Mouse (Mus musculus): Measurements from ENCODE around the gene Gm4553. TPM values are rescaled to one million over a fixed set of nuclear protein-coding genes. Genes with fewer than 3 reads are reported as not detected.
"Not testable (repeated sequence)": the region's sequence is repeated elsewhere in the genome, so short reads cannot be mapped to it uniquely, and the experiment has no call there.

Gm4553 gene
- total and polyA plus RNA-seq, 2 experiments, result not detected

GRCm38 (mm10) chr7:142169836-142170235 is 4.3 kb upstream of the Gm4553 start:
- Histone ChIP-seq H3K4me1 (ENCODE audit: control insufficient read depth, insufficient read depth, low read length) (no peaks in the 10 kb centered on the region), H3K9ac (ENCODE audit: low read depth, low read length) (no peak overlapping the region), H3K36me3 (ENCODE audit: control insufficient read depth, insufficient read depth, low read length) (no peaks in the 10 kb centered on the region), H3K27me3 (ENCODE audit: control insufficient read depth, insufficient read depth, low read length) (no peaks in the 10 kb centered on the region), H3K27ac (replicated peaks; ENCODE audit: insufficient read depth, low read depth, low read length) (no peak overlapping the region), H3K79me2 (ENCODE audit: control insufficient read depth, insufficient read depth, low read length) (no peaks in the 10 kb centered on the region), H3K4me3 (ENCODE audit: insufficient read depth, low read depth, low read length) (no peak overlapping the region)
- peak; percentile 24 for DNase-seq (ENCODE audit: extremely low read depth, low read depth, low spot score)
- 50% methylated on average over 3 of the region's 3 CpGs for WGBS
- TF ChIP-seq CTCF (IDR thresholded peaks at IDR 0.05; ENCODE audit: low read depth, low read length), result no peak
- no peak for TF ChIP-seq POLR2A (IDR thresholded peaks at IDR 0.05; ENCODE audit: extremely low read depth, insufficient read depth, low read length)

GRCm38 (mm10) chr7:142159366-142159765 is 6.2 kb downstream of the Gm4553 start:
- Histone ChIP-seq H3K4me3 (ENCODE audit: insufficient read depth, low read depth, low read length) (no peak overlapping the region), H3K79me2 (ENCODE audit: control insufficient read depth, insufficient read depth, low read length) (no peaks in the 10 kb centered on the region), H3K9ac (ENCODE audit: low read depth, low read length) (no peak overlapping the region), H3K27ac (replicated peaks; ENCODE audit: insufficient read depth, low read depth, low read length) (no peak overlapping the region), H3K4me1 (ENCODE audit: control insufficient read depth, insufficient read depth, low read length) (no peaks in the 10 kb centered on the region), H3K27me3 (ENCODE audit: control insufficient read depth, insufficient read depth, low read length) (no peaks in the 10 kb centered on the region), H3K36me3 (ENCODE audit: control insufficient read depth, insufficient read depth, low read length) (no peaks in the 10 kb centered on the region)
- TF ChIP-seq POLR2A (IDR thresholded peaks at IDR 0.05; ENCODE audit: extremely low read depth, insufficient read depth, low read length), result no peak
- TF ChIP-seq CTCF (IDR thresholded peaks at IDR 0.05; ENCODE audit: low read depth, low read length), result no peak
- no peak for DNase-seq (ENCODE audit: extremely low read depth, low read depth, low spot score)
- WGBS, result 92% methylated on average over 3 of the region's 3 CpGs

- not testable (repeated sequence) for H3K4me1 ChIP-seq (ENCODE audit: control insufficient read depth, insufficient read depth, low read length); DNase-seq (ENCODE audit: extremely low read depth, low read depth, low spot score); H3K4me3 ChIP-seq (ENCODE audit: insufficient read depth, low read depth, low read length); H3K79me2 ChIP-seq (ENCODE audit: control insufficient read depth, insufficient read depth, low read length); H3K9ac ChIP-seq (ENCODE audit: low read depth, low read length); H3K27me3 ChIP-seq (ENCODE audit: control insufficient read depth, insufficient read depth, low read length); H3K36me3 ChIP-seq (ENCODE audit: control insufficient read depth, insufficient read depth, low read length); H3K27ac ChIP-seq (replicated peaks; ENCODE audit: insufficient read depth, low read depth, low read length)
- WGBS, result 24% methylated on average over 2 of the region's 2 CpGs
Measured at GRCm38 (mm10) chr7:142157013-142157412, 8.5 kb downstream of the Gm4553 start, which contains the start of gene Gm29735. Gm29735 (minus strand) TSS chr7:142157113.

- WGBS, result 60% methylated on average over 1 of the region's 1 CpGs
- Histone ChIP-seq H3K4me3 (ENCODE audit: insufficient read depth, low read depth, low read length) (no peak overlapping the region), H3K36me3 (ENCODE audit: control insufficient read depth, insufficient read depth, low read length) (no peaks in the 10 kb centered on the region), H3K4me1 (ENCODE audit: control insufficient read depth, insufficient read depth, low read length) (no peaks in the 10 kb centered on the region), H3K79me2 (ENCODE audit: control insufficient read depth, insufficient read depth, low read length) (no peaks in the 10 kb centered on the region), H3K9ac (ENCODE audit: low read depth, low read length) (no peak overlapping the region), H3K27me3 (ENCODE audit: control insufficient read depth, insufficient read depth, low read length) (no peaks in the 10 kb centered on the region), H3K27ac (replicated peaks; ENCODE audit: insufficient read depth, low read depth, low read length) (no peak overlapping the region)
- no peak for DNase-seq (ENCODE audit: extremely low read depth, low read depth, low spot score)
- TF ChIP-seq POLR2A (IDR thresholded peaks at IDR 0.05; ENCODE audit: extremely low read depth, insufficient read depth, low read length) (no peak), CTCF (IDR thresholded peaks at IDR 0.05; ENCODE audit: low read depth, low read length) (no peak)
Measured at GRCm38 (mm10) chr7:142155308-142155707, 10.2 kb downstream of the Gm4553 start.

- no peaks in the 10 kb centered on the region for H3K79me2 ChIP-seq (ENCODE audit: control insufficient read depth, insufficient read depth, low read length)
- no peaks in the 10 kb centered on the region for H3K36me3 ChIP-seq (ENCODE audit: control insufficient read depth, insufficient read depth, low read length)
- no peaks in the 10 kb centered on the region for H3K4me1 ChIP-seq (ENCODE audit: control insufficient read depth, insufficient read depth, low read length)
- no peak overlapping the region for H3K9ac ChIP-seq (ENCODE audit: low read depth, low read length)
- no peak overlapping the region for H3K4me3 ChIP-seq (ENCODE audit: insufficient read depth, low read depth, low read length)
- no peaks in the 10 kb centered on the region for H3K27me3 ChIP-seq (ENCODE audit: control insufficient read depth, insufficient read depth, low read length)
- H3K27ac ChIP-seq (replicated peaks; ENCODE audit: insufficient read depth, low read depth, low read length), result no peak overlapping the region
- TF ChIP-seq POLR2A (IDR thresholded peaks at IDR 0.05; ENCODE audit: extremely low read depth, insufficient read depth, low read length) (no peak), CTCF (IDR thresholded peaks at IDR 0.05; ENCODE audit: low read depth, low read length) (no peak)
- WGBS, result 80% methylated on average over 4 of the region's 4 CpGs
- DNase-seq (ENCODE audit: extremely low read depth, low read depth, low spot score), result no peak
Measured at GRCm38 (mm10) chr7:142152191-142152590, 13.3 kb downstream of the Gm4553 start.

GRCm38 (mm10) chr7:142148633-142149032 is 16.9 kb downstream of the Gm4553 start:
- Histone ChIP-seq H3K27ac (replicated peaks; ENCODE audit: insufficient read depth, low read depth, low read length) (no peak overlapping the region), H3K4me1 (ENCODE audit: control insufficient read depth, insufficient read depth, low read length) (no peaks in the 10 kb centered on the region), H3K9ac (ENCODE audit: low read depth, low read length) (no peak overlapping the region), H3K27me3 (ENCODE audit: control insufficient read depth, insufficient read depth, low read length) (peaks cover 4% of the 10 kb centered on the region; the same call in 1 of the 2 replicates), H3K79me2 (ENCODE audit: control insufficient read depth, insufficient read depth, low read length) (no peaks in the 10 kb centered on the region), H3K4me3 (ENCODE audit: insufficient read depth, low read depth, low read length) (no peak overlapping the region), H3K36me3 (ENCODE audit: control insufficient read depth, insufficient read depth, low read length) (no peaks in the 10 kb centered on the region)
- DNase-seq (ENCODE audit: extremely low read depth, low read depth, low spot score), result no peak
- TF ChIP-seq CTCF (IDR thresholded peaks at IDR 0.05; ENCODE audit: low read depth, low read length), result no peak
- TF ChIP-seq POLR2A (IDR thresholded peaks at IDR 0.05; ENCODE audit: extremely low read depth, insufficient read depth, low read length), result no peak

Measured in liver, adult 2 months (tissue).